Mouse (Mus musculus): Measurements from ENCODE around the gene Myl6b. TPM values are rescaled to one million over a fixed set of nuclear protein-coding genes. Genes with fewer than 3 reads are reported as not detected.
A peak's percentile ranks its signal among the peaks of the same experiment; 100 is the strongest.

Gene Myl6b
- total and polyA plus RNA-seq, 3 experiments: 2.0 to 14.7 (median 11.4) TPM

DNA sequence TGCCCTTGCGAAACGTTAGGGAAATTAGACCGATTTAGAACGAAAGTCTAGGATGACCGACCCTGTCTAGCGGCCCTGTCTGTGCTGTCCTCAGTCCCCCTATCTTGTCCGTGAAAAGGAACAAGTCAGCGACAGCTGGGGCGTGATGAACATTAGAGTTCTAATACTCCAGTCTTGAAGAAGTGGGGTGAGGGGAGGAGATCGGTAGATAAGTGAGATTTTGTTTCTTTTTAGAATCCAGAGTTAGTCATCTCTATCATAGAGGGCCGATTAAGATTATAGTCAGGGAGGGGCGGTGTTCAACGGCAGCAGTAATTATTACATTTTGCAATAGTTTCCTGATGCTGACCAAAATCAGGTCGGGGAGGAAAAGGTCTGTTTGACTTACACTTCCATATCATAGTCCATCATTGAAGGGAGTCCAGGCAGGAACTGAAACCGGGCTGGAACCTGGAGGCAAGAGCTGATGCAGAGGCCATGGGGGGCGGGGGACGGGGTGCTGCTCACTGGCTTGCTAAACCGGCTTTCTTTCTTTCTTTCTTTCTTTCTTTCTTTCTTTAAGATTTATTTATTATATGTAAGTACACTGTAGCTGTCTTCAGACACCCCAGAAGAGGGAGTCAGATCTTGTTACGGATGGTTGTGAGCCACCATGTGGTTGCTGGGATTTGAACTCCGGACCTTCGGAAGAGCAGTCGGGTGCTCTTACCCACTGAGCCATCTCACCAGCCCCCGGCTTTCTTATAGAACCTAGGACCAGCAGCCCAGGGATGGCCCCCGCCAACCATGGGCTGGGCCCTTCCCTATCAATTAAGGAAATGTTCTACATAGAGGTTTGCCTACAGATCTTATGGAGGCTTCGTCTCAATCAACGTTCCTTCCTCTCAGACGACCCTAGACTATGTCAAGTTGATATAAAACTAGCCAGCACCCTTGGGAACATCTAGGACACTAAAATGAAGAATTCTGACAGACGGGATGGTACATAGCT, 28.2 kb upstream of the Myl6b start:
- ATAC-seq (ENCODE audit: extremely low read depth, insufficient number of reproducible peaks, low FRiP score, poor library complexity, severe bottlenecking): no peak
- H3K27me3 ChIP-seq (ENCODE audit: insufficient read depth, low read length): peaks cover 10% of the 10 kb centered on the region; the same call in 1 of the 2 replicates
- H3K36me3 ChIP-seq (replicated peaks): peaks cover 23% of the 10 kb centered on the region
- H3K4me1 ChIP-seq (ENCODE audit: insufficient read depth, low read depth, low read length): peaks cover 35% of the 10 kb centered on the region
- peak overlapping the region; percentile 91 for H3K4me3 ChIP-seq (ENCODE audit: low read depth, low read length)
- no peak for DNase-seq (ENCODE audit: low spot score)
- TF ChIP-seq GATA2 (IDR thresholded peaks at IDR 0.05; ENCODE audit: borderline replicate concordance, low read depth, low read length) (no peak), GATA1 (IDR thresholded peaks at IDR 0.05; ENCODE audit: borderline replicate concordance, low read length) (no peak), CTCF (IDR thresholded peaks at IDR 0.05; ENCODE audit: low read depth, low read length) (no peak), TAL1 (conservative IDR thresholded peaks at IDR 0.05; ENCODE audit: low read depth, low read length) (no peak), POLR2AphosphoS5 (IDR thresholded peaks at IDR 0.05; ENCODE audit: insufficient replicate concordance, low read depth, low read length) (no peak)
- H3K9me3 ChIP-seq (replicated peaks): no peaks in the 10 kb centered on the region

DNA sequence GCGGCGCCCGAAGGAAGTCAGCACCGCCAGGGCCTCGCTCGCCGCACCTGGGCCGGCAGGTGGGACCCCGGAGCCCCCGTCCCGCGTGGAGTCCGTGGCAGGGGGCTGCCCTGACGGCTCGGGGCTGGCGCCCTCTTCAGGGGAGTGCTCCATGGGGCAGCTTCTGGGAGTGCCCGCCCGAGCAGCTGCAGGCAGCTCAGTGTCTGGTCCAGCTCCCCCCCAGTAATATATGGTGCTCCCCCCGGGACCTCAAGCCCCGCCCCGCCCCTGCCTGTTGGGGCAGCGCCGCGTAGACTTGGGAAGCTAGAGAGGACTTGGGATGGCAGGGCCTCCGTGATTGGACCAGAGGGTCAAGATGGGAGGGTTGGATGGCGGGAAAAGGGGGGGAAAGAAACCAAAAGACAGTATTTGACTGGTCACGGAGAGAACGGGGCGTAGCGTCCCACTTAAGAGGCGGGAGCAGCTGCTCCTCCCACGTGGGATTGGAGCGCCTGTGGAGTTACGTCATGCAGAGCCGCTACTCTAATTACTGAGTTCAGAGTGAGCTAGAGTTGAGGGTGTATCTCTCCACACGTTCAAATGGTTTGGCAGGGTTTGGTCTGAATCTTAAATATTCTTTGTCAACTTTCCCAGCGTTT, 27.3 kb upstream of the Myl6b start, which contains the start of gene Esyt1:
Gene Esyt1 (minus strand): TSS at position 201 of the 638 bp plus-strand sequence.
- Histone ChIP-seq H3K9me3 (replicated peaks) (no peaks in the 10 kb centered on the region), H3K36me3 (replicated peaks) (peaks cover 32% of the 10 kb centered on the region), H3K27me3 (ENCODE audit: insufficient read depth, low read length) (peaks cover 5% of the 10 kb centered on the region; the same call in 1 of the 2 replicates), H3K4me3 (ENCODE audit: low read depth, low read length) (peak within 1 kb of the TSS; percentile 91), H3K4me1 (ENCODE audit: insufficient read depth, low read depth, low read length) (peaks cover 35% of the 10 kb centered on the region)
- ATAC-seq (ENCODE audit: extremely low read depth, insufficient number of reproducible peaks, low FRiP score, poor library complexity, severe bottlenecking) (peak; percentile 93), DNase-seq (ENCODE audit: low spot score) (peak; percentile 89)
- no peak for TF ChIP-seq POLR2AphosphoS5 (IDR thresholded peaks at IDR 0.05; ENCODE audit: insufficient replicate concordance, low read depth, low read length)
- no peak for TF ChIP-seq TAL1 (conservative IDR thresholded peaks at IDR 0.05; ENCODE audit: low read depth, low read length)
- TF ChIP-seq CTCF (IDR thresholded peaks at IDR 0.05; ENCODE audit: low read depth, low read length): no peak

DNA sequence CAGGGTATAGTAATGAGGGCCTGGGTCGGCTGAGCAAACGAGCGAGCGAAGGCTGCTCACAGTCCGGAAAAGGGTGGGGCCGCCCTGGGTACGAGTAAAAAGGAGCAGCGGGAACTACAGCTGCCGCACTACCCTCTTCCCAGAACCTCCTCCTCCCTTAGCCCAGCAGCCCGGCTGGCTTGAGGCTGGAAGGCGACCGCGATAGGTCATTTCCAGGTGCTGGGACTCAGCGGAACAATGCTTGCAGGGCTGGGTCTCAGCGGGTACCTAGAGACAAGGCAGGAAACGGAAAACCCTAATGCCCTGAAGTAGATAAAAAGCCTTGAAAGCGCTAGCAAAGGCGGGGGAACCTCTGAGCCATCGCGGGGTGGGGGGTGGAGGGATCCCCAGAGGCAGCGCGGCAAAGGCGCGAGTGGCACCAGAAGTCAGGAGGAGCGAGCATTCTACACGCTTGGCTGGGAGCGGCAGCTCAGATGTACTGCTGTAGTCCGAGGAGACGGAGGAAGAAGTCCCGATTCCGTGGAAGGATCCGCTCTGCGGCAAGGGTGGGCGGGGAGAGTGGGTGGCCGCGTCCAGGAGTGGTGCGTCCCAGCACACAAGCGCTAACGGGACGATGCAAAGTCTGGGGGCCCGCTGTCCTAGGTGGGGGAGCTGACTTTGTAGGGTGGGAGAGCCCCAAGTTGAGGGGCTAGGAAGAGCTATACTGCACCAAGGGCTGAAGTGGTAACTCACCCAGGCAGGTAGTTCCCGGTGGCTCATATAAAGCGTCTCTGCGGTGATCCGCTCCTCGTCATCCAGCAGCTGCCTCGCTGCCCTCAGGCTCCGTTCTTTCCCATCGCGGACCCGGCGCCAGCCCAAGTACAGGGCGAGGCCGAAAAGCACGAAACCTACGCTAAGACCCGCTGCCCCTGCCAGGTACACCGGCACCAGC, 26.5 kb upstream of the Myl6b start:
- DNase-seq (ENCODE audit: low spot score): peak; percentile 50
- peak; percentile 5 for ATAC-seq (ENCODE audit: extremely low read depth, insufficient number of reproducible peaks, low FRiP score, poor library complexity, severe bottlenecking)

GRCm38 (mm10) chr10:128524111-128524731, 25.7 kb upstream of the Myl6b start:
- Histone ChIP-seq H3K4me1 (ENCODE audit: insufficient read depth, low read depth, low read length) (peaks cover 39% of the 10 kb centered on the region), H3K27me3 (ENCODE audit: insufficient read depth, low read length) (no peaks in the 10 kb centered on the region), H3K9me3 (replicated peaks) (no peaks in the 10 kb centered on the region), H3K36me3 (replicated peaks) (peaks cover 48% of the 10 kb centered on the region), H3K4me3 (ENCODE audit: low read depth, low read length) (peak overlapping the region; percentile 91)
- ATAC-seq (ENCODE audit: extremely low read depth, insufficient number of reproducible peaks, low FRiP score, poor library complexity, severe bottlenecking) (no peak), DNase-seq (ENCODE audit: low spot score) (no peak)
- TF ChIP-seq GATA2 (IDR thresholded peaks at IDR 0.05; ENCODE audit: borderline replicate concordance, low read depth, low read length) (no peak), CTCF (IDR thresholded peaks at IDR 0.05; ENCODE audit: low read depth, low read length) (no peak), POLR2AphosphoS5 (IDR thresholded peaks at IDR 0.05; ENCODE audit: insufficient replicate concordance, low read depth, low read length) (no peak), GATA1 (IDR thresholded peaks at IDR 0.05; ENCODE audit: borderline replicate concordance, low read length) (no peak), TAL1 (conservative IDR thresholded peaks at IDR 0.05; ENCODE audit: low read depth, low read length) (no peak)

More for the DNA sequence above, 26.5 kb upstream of the Myl6b start:
- Histone ChIP-seq H3K4me3 (ENCODE audit: low read depth, low read length) (peak overlapping the region; percentile 91), H3K27me3 (ENCODE audit: insufficient read depth, low read length) (no peaks in the 10 kb centered on the region), H3K36me3 (replicated peaks) (peaks cover 40% of the 10 kb centered on the region), H3K4me1 (ENCODE audit: insufficient read depth, low read depth, low read length) (peaks cover 35% of the 10 kb centered on the region), H3K9me3 (replicated peaks) (no peaks in the 10 kb centered on the region)
- no peak for TF ChIP-seq CTCF (IDR thresholded peaks at IDR 0.05; ENCODE audit: low read depth, low read length)
- no peak for TF ChIP-seq TAL1 (conservative IDR thresholded peaks at IDR 0.05; ENCODE audit: low read depth, low read length)
- no peak for TF ChIP-seq GATA2 (IDR thresholded peaks at IDR 0.05; ENCODE audit: borderline replicate concordance, low read depth, low read length)
- TF ChIP-seq GATA1 (IDR thresholded peaks at IDR 0.05; ENCODE audit: borderline replicate concordance, low read length): no peak

DNA sequence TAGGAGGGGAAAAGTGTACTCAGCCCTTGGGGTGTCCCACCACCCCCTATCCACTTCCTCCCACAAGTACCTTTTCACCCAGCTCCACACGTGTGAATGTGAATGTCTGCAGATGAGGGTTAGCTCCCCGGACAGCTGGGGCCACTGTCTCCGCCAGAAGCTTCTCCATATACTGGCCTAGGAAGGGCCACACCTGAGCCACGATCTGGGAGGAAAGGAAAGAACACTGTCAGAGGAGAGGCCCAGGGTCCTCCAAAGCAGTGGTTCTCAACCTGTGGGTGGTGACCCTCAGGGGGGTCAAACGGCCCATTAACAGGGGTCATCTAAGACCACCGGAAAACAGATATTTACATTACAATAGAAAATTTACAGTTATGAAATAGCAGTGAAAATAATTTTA, 23.9 kb upstream of the Myl6b start:
- DNase-seq (ENCODE audit: low spot score) (no peak), ATAC-seq (ENCODE audit: extremely low read depth, insufficient number of reproducible peaks, low FRiP score, poor library complexity, severe bottlenecking) (no peak)
- no peak for TF ChIP-seq GATA2 (IDR thresholded peaks at IDR 0.05; ENCODE audit: borderline replicate concordance, low read depth, low read length)
- no peak for TF ChIP-seq POLR2AphosphoS5 (IDR thresholded peaks at IDR 0.05; ENCODE audit: insufficient replicate concordance, low read depth, low read length)
- peaks cover 64% of the 10 kb centered on the region for H3K36me3 ChIP-seq (replicated peaks)
- H3K4me3 ChIP-seq (ENCODE audit: low read depth, low read length): no peak overlapping the region
- H3K9me3 ChIP-seq (replicated peaks): no peaks in the 10 kb centered on the region
- H3K4me1 ChIP-seq (ENCODE audit: insufficient read depth, low read depth, low read length): peaks cover 45% of the 10 kb centered on the region
- H3K27me3 ChIP-seq (ENCODE audit: insufficient read depth, low read length): no peaks in the 10 kb centered on the region
